Mouse (Mus musculus): ENCODE measurements around the gene Lypla2.
A peak's percentile ranks its signal among the peaks of the same experiment; 100 is the strongest.
"Not testable (repeated sequence)": the region's sequence is repeated elsewhere in the genome, so short reads cannot be mapped to it uniquely, and the experiment has no call there.

Lypla2 gene

DNA sequence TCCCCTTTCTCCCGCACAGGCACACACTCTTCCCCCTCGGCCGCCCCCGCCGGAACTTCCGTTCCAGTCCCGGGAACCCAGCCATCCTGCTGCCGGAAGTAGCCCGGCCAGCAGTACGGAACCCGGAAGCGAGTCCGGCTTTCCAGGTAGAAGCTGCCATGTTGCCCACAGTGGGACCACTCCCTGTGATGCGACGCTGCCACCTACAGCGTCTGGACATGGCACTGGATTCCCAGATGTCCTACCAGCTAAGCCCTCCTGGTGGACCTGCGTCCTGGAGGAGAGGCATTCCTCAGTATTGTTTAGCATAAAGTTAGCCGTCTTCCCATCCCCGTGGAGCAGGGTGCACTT is at the start of gene Lypla2:
Gene Lypla2, minus strand, starts transcription at position 71 of the 351 bp plus-strand sequence.
- DNase-seq (ENCODE audit: low spot score in 2 of 2) = peak; percentile 78 to 80

GRCm38 (mm10) chr4:136021549-136022047 is 49.2 kb upstream of the Lypla2 start, which contains the start of gene Eloa:
Gene Eloa, minus strand, starts transcription at chr4:136021763.
- DNase-seq (ENCODE audit: low spot score in 2 of 2) = peak; percentile 98 to 99

DNA sequence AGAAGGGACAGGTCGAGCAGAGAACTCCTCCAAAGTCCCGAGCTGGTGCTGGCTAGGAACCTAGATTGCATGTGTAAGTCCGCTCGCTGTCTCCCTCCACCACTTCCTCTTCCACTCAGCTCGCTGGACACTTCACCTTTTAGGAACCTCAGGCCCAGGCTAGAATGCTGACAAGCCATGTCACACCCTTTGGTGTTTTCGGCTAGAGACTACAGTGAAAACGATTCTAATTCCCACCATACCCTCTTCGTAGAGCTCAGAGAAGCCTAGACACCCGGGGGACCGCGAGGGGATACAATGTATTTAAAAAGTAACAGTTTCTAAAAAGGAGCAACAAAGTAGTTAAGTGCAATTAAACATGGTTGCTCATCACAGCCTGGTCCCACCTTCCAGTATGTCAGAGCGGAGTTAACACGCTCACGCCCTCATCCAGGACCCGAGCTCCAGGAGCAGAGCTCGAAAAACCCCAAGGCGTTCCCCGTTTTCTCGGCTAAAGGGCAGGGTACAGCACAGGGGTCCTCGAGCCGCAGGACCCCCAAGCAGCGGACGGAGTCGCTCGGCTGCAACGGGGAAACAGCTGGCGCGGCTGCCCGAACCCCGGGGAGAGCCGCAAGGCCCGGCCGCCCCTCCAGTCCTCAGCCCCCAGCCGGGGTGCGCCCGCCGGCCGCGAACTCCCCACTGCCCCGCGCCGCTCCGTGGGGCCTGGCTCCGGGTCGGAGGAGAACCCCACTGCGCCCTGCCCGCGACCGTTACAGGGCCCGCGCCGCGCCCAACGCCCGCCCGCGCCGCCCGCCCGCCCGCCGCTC is 48.5 kb upstream of the Lypla2 start:
- DNase-seq (ENCODE audit: low spot score in 2 of 2) = no peak

- DNase-seq (ENCODE audit: low spot score in 2 of 2) = no peak
Observed at GRCm38 (mm10) chr4:136016059-136016602, 43.7 kb upstream of the Lypla2 start.

GRCm38 (mm10) chr4:136010586-136010985 is 38.2 kb upstream of the Lypla2 start:
- DNase-seq (ENCODE audit: low spot score in 2 of 2) = no peak

- no peak for DNase-seq (ENCODE audit: low spot score in 2 of 2)
Observed at GRCm38 (mm10) chr4:136008782-136009447, 36.5 kb upstream of the Lypla2 start.

- DNase-seq (ENCODE audit: low spot score in 2 of 2) = no peak
Observed at GRCm38 (mm10) chr4:136006821-136007220, 34.4 kb upstream of the Lypla2 start.

- DNase-seq (ENCODE audit: low spot score in 2 of 2) = no peak
Observed at GRCm38 (mm10) chr4:136004921-136005320, 32.5 kb upstream of the Lypla2 start.

DNA sequence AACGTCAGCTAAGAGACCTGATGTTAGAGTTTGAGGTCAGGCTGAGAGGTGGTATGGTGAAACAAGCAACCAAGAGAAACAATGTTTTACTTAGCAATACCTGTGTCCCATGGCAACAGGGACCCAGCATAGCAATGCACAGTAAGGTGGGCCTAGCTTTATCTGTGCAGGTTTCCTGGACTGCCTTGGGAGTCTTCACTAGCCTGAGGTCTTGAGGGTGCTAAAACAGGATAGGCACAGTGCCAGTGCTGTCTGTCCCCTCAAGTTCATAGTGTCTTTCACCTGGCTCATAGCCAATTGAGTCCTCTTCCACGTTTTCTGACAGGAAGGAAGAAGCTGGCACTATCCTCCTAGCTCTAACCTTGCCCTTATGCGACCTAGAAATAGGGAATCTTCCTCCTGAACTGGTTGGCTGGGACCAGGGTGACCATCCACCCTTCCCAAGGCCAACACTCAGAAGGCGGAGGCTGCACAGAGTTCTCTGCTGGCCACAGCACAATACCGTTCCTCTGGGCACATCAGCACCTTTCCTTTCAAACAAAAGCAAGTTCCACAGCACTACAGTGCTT is 31.8 kb upstream of the Lypla2 start:
- no peak for DNase-seq (ENCODE audit: low spot score in 2 of 2)

DNA sequence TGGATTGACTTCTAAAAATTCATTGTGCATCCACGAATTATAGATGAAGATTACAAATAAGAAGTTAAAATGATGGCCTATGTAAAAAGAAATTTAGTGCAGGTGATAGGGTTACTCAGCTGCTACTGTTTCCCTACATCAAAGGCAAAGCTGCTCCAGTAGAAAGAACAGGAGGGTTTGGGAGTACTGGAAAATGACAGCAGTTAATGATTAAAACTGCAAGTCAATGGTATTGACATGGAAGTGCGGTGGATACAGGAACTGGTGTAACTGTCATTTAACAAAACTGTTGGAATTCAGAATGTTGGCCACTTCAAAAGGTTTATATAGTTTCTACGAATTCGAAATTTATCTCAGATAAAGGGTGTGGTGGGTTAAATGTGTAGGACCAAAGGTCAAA is 22.7 kb upstream of the Lypla2 start:
- no peak for DNase-seq (ENCODE audit: low spot score in 2 of 2)

DNA sequence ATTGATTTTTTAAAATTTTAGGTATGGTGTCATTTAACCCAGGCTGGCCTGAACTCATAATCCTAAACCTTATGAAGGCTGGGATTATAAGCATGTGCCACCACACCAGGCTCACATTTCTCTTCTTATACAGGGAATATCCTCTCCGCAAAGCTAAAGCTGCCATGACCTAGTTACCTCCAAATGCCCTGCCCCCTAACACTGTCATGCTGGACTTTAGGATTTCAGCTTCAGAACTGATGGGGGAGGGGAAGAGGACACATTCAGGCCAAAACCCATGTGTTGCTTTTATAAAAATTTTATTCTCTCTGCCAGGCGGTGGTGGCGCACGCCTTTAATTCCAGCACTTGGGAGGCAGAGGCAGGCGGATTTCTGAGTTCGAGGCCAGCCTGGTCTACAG is 21.5 kb upstream of the Lypla2 start:
- DNase-seq (ENCODE audit: low spot score in 2 of 2) = no peak

- no peak for DNase-seq (ENCODE audit: low spot score in 2 of 2)
Observed at GRCm38 (mm10) chr4:135987714-135988113, 15.3 kb upstream of the Lypla2 start.

DNA sequence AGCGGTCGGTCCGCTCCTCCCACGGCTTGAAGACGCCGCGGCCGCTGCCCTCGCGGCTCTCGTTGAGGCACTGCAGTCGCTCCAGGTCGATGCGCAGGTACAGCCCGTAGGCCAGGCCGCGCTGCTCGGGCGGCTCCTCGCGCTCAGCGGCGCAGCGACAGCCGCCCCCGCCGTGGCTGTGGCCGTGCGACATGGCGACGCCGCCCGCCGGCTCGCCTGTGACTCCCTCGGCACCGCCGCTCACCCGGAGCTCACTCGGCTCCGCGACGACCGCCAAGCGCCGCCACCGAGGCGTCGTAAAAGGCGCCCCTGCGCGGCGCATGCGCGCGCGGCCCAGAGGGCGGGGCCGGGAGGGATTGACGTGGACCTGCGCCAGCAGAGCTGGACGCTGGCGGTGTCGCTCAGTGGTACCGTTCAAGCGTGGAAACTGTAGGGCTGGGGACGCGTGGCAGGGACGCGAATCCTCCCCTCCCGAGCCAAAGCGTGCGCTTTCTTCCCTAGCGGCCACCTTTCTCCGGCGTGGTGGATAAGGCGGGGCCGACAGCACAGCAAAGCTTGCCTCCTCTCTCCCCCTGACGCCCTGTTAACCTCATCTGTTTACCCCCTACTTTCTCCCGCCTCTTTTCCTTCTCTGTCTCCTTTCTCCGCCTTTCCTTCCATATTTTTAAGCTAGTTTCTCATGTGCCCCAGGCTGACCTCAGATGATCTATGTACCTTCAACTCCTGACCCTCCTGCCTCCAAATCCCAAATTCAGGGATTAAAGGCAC is 14.7 kb upstream of the Lypla2 start, which contains the start of gene Pithd1:
Gene Pithd1, minus strand, starts transcription at position 322 of the 768 bp plus-strand sequence.
- peak; percentile 87 to 88 for DNase-seq (ENCODE audit: low spot score in 2 of 2)

DNA sequence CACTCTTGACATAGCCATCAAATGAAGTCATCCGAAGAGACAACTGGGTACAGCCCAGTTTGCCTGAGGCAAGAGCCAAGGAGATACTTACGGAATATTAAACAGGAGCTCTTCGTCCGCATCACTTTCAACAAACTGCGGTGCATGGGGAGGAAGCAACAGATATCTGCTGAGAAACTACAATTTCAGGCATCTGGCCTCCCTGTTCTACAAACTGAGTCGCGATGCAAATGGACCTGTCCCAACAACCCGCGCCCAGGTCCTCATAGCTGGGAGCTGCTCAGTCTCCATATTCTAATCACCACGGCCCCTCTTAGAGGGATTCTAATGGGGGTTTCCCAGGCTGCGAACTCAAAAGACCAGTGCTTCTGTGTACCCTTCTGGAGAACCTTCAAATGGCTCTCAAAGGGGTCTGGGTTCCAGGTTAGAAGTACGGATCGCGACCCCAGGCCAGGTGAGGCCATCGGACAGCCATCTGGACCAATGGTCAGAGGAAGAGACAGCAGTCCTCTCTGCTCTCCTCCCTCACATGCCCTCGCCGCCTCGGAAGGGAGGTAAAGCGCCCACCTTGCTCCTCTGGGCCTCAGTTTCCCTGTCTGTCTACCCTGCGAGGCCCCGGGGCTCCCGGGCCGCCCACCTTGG is 14.0 kb upstream of the Lypla2 start:
- DNase-seq (ENCODE audit: low spot score in 2 of 2) = no peak

- DNase-seq (ENCODE audit: low spot score in 2 of 2) = no peak
Observed at GRCm38 (mm10) chr4:135985769-135986168, 13.3 kb upstream of the Lypla2 start.

DNA sequence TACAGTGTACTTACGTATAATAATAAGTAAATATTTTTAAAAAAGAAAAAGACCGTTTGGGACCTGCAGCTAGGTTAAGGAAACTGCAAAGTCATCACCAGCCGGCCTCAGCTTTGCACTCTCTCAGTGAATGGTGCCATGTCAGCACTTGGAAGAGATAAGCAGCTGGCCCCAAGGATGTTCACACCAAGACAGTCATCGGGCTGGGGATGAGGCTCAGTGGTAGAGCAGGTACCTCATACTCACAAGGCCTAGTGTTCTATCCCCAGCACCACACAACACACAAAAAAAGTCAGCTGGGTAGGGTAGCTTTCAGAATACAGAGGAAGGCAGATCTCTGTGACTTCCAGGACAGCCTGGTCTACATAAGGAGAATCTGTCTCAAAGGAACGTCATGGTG is 12.8 kb upstream of the Lypla2 start:
- DNase-seq (ENCODE audit: low spot score in 2 of 2) = no peak

DNA sequence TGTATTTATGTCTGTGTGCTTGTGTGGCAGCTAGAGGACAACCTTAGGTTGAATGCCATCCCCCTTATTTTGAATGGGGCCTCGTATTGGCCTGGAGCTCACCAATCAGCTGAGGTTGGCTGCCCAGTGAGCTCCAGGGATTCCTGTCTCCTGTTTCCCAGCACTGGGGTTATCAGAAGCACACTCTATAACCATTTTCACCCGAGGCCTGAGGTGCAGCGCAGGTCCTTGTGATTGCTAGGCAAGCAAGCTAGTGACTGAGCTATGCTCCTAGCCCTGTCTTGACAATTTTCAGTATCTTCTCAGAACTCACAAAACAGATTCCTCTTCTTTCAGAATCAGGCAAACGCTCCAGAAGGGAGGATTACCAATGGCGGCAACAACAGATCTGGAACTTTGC is 12.1 kb upstream of the Lypla2 start:
- no peak for DNase-seq (ENCODE audit: low spot score in 2 of 2)

DNA sequence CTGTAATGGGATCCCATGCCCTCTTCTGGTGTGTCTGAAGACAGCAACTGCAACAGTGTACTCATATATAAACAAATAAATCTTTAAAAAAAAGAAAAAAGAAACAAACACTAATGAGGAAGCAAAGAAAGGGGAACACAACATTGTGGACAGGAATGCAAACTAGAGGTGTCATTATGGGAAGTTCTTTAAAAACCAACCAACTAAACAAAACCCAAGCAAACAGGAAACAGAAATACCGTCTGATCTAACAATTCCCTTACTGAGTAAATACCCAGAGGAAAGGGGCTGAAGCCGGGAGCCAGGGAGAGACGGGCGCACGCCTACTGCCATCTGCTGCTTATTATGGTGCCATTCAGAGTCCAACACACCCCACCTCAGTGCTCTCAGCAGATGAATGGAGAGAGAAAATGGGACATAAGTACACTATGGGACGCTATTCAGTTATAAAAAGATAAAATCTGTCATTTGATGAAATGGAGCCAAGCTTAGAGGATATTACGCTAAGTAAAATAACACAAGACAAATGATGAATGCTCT is 9.2 kb upstream of the Lypla2 start:
- DNase-seq (ENCODE audit: low spot score in 2 of 2) = no peak

DNA sequence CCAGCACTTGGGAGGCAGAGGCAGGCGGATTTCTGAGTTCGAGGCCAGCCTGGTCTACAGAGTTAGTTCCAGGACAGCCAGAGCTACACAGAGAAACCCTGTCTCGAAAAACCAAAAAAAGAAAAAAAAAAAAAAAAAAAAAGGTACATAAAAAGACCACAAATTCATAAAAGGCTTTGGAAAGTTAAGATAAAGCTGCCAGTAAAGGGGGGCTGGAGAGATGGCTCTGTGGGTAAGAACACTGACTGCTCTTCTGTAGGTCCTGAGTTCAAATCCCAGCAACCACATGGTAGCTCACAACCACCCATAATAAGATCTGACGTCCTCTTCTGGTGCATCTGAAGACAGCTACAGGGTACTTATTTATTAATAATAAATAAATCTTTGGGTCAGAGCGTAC is 7.8 kb upstream of the Lypla2 start:
- not testable (repeated sequence) for DNase-seq (ENCODE audit: low spot score in 2 of 2)

- DNase-seq (ENCODE audit: low spot score in 2 of 2) = no peak
Observed at GRCm38 (mm10) chr4:135976146-135976545, 3.7 kb upstream of the Lypla2 start.

All from frontal cortex, postnatal 14 days (tissue).